Mouse (Mus musculus): ENCODE results near the gene Anxa9. TPM values are rescaled to one million over a fixed set of nuclear protein-coding genes. Genes with fewer than 3 reads are reported as not detected.

Anxa9 gene
- polyA plus RNA-seq, 2 experiments = 4.7 TPM

DNA sequence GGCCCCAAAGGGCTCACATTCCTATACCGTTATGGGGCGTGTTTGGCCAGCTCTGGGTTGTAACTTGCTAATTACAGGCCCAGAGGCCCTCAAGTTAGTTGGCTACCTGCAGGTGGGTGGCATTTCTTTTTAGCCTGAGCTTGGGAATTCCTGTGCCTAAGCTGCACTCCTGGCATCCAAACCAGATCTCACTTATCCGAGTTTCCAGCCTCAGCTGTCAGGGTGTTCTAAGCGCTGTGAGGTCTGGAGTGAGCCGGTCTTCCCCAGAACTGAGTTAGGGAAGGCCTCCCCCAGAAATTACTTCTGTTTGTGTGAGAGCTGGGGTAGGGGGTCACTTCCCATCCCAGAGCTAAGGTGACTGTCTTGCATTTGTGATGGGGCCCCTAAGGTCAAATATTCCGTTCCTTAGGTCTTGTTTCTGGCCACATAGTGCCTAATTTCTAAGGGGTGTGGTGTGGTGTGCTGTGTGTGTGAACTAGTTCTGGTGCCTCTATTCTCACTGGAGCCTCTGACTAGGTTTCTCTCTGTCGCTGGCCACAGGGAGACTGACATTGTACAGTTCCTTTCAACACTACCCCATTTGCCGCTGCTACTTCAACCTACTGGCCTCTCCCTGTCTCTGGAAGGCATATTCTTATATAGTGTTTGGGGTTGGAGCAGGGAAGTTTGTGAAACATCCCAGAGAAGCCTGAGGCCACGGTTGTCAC lies 9.0 kb upstream of the Anxa9 start:
- no peaks in the 10 kb centered on the region for H3K27me3 ChIP-seq (ENCODE audit: control insufficient read depth, insufficient read depth, low read length)
- no peaks in the 10 kb centered on the region for H3K9me3 ChIP-seq (ENCODE audit: control insufficient read depth, low read length)
- peak overlapping the region; percentile 94 for H3K4me3 ChIP-seq (replicated peaks; ENCODE audit: low read length)
- peak overlapping the region; percentile 84 for H3K4me2 ChIP-seq (replicated peaks; ENCODE audit: low read depth, low read length, severe bottlenecking)
- H3K9ac ChIP-seq (ENCODE audit: low read depth, low read length, severe bottlenecking) = peak overlapping the region; percentile 99
- H3K27ac ChIP-seq (replicated peaks; ENCODE audit: low read depth, low read length) = peak overlapping the region; percentile 97
- H3K4me1 ChIP-seq (ENCODE audit: control insufficient read depth, insufficient read depth, low read length) = peaks cover 23% of the 10 kb centered on the region
- DNase-seq (ENCODE audit: low spot score) = no peak
- 15% methylated on average over 9 of the region's 9 CpGs for WGBS
- no peak for ATAC-seq (ENCODE audit: low FRiP score, low read depth)
- no peak for TF ChIP-seq POLR2A (IDR thresholded peaks at IDR 0.05; ENCODE audit: borderline replicate concordance, extremely low read depth, insufficient read depth, insufficient read length)
- peaks cover 18% of the 10 kb centered on the region for H3K36me3 ChIP-seq (ENCODE audit: control insufficient read depth, insufficient read depth, low read length)

DNA sequence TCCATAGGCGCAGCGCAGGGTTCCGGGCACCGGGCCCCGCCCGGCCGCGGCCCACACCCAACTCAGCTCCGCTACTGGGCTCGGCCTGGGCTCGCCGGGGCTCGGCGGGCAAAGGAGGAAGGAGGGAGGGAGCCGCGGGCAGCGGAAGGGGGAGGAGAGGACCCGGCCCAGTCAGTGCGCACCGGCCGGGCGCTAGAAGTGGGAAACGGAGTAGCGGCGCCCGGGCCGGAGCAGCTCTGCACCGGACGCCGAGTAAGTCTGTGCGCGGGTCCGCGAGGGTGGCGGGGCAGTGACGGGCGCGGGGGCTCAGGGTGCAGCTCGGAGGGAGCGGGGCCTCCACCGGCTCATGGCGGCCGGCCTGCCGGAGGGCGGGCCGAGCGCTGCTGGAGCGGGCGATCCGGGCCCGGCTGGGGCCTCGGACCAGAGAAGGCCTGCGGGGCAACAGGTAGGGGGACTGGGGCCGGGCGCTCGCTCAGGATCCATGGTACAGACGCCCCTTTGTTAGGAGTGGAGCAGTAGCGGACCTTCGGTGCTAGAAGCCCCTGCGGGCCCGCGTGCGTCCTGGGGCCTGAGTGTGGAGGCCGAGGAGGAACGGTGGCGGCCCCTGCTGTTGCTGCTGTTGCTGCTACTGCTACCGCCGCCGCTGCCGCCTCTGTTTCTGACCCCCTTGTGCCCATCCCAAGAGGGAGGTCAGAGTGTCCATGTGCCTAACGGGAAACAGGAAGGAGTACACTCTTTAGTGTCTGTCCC lies 8.3 kb upstream of the Anxa9 start:
- H3K9ac ChIP-seq (ENCODE audit: low read depth, low read length, severe bottlenecking) = peak overlapping the region; percentile 99
- WGBS = 0% methylated on average over 29 of the region's 71 CpGs

DNA sequence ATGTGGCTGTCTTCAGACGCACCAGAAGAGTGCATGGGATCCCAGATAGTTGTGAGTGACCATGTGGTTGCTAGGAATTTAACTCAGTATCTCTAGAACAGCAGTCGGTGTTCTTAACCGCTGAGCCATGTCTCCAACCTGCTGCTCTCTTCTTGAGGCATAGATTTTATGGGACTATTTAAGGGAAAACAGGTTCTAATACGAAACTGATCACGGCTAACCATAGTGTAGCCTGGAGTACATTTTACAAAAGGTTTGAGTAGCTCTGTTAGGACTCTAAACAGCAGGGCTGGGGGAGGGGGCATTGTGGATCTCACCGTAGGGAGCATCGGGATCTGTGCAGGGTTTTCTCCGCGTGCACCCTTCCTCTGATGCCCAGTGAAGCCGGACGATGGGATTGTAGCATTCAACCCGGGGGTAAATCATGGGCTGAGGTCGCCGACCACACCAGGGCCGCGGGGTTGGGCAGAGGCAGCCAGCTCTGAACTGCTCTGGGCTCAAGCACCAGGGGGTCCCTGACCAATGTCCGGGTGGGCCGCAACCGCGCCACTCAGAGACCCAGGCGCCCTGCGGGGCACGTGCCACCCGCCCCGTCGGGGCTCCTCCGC lies 7.6 kb upstream of the Anxa9 start, which contains the start of gene Cers2:
Gene Cers2 (plus strand): TSS at position 306 of the 608 bp plus-strand sequence.
- peak within 1 kb of the TSS; percentile 84 for H3K4me2 ChIP-seq (replicated peaks; ENCODE audit: low read depth, low read length, severe bottlenecking)
- DNase-seq (ENCODE audit: low spot score) (peak; percentile 11), ATAC-seq (ENCODE audit: low FRiP score, low read depth) (peak; percentile 17)
- H3K4me1 ChIP-seq (ENCODE audit: control insufficient read depth, insufficient read depth, low read length) = peaks cover 23% of the 10 kb centered on the region
- peaks cover 4% of the 10 kb centered on the region; the same call in 1 of the 2 replicates for H3K36me3 ChIP-seq (ENCODE audit: control insufficient read depth, insufficient read depth, low read length)
- peak within 1 kb of the TSS; percentile 99 for H3K9ac ChIP-seq (ENCODE audit: low read depth, low read length, severe bottlenecking)
- H3K4me3 ChIP-seq (replicated peaks; ENCODE audit: low read length) = peak within 1 kb of the TSS; percentile 94
- no peaks in the 10 kb centered on the region for H3K9me3 ChIP-seq (ENCODE audit: control insufficient read depth, low read length)
- H3K27ac ChIP-seq (replicated peaks; ENCODE audit: low read depth, low read length) = peak within 1 kb of the TSS; percentile 97
- WGBS = 3% methylated on average over 27 of the region's 27 CpGs
- peak; percentile 49; the same call in 1 of the 2 replicates for TF ChIP-seq POLR2A (IDR thresholded peaks at IDR 0.05; ENCODE audit: borderline replicate concordance, extremely low read depth, insufficient read depth, insufficient read length)
- no peaks in the 10 kb centered on the region for H3K27me3 ChIP-seq (ENCODE audit: control insufficient read depth, insufficient read depth, low read length)

More for the DNA sequence above, 8.3 kb upstream of the Anxa9 start:
- no peaks in the 10 kb centered on the region for H3K27me3 ChIP-seq (ENCODE audit: control insufficient read depth, insufficient read depth, low read length)
- peaks cover 23% of the 10 kb centered on the region for H3K4me1 ChIP-seq (ENCODE audit: control insufficient read depth, insufficient read depth, low read length)
- peak overlapping the region; percentile 97 for H3K27ac ChIP-seq (replicated peaks; ENCODE audit: low read depth, low read length)
- peak; percentile 30; the same call in 1 of the 2 replicates for TF ChIP-seq POLR2A (IDR thresholded peaks at IDR 0.05; ENCODE audit: borderline replicate concordance, extremely low read depth, insufficient read depth, insufficient read length)
- H3K36me3 ChIP-seq (ENCODE audit: control insufficient read depth, insufficient read depth, low read length) = peaks cover 10% of the 10 kb centered on the region
- H3K4me2 ChIP-seq (replicated peaks; ENCODE audit: low read depth, low read length, severe bottlenecking) = peak overlapping the region; percentile 84
- H3K4me3 ChIP-seq (replicated peaks; ENCODE audit: low read length) = peak overlapping the region; percentile 94
- DNase-seq (ENCODE audit: low spot score) (peak; percentile 85), ATAC-seq (ENCODE audit: low FRiP score, low read depth) (peak; percentile 94)
- H3K9me3 ChIP-seq (ENCODE audit: control insufficient read depth, low read length) = no peaks in the 10 kb centered on the region

DNA sequence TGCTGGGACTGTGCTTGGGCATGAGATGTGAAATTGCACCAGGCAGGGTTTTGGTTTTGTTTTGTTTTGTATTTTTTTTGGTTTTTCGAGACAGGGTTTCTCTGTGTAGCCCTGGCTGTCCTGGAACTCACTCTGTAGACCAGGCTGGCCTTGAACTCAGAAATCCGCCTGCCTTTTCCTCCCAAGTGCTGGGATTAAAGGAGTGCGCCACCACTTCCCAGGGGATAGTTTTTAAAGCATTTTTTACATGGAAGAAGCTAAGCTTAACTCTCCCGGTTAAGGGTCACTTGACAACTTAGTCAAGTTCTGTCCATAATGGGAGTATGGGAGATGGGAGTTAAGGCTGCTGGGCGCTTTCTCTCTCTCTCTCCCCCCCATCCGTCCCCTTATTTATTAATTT lies 7.1 kb upstream of the Anxa9 start:
- TF ChIP-seq POLR2A (IDR thresholded peaks at IDR 0.05; ENCODE audit: borderline replicate concordance, extremely low read depth, insufficient read depth, insufficient read length) = no peak
- ATAC-seq (ENCODE audit: low FRiP score, low read depth) (no peak), DNase-seq (ENCODE audit: low spot score) (no peak)
- Histone ChIP-seq H3K27me3 (ENCODE audit: control insufficient read depth, insufficient read depth, low read length) (no peaks in the 10 kb centered on the region), H3K27ac (replicated peaks; ENCODE audit: low read depth, low read length) (no peak overlapping the region), H3K36me3 (ENCODE audit: control insufficient read depth, insufficient read depth, low read length) (peaks cover 4% of the 10 kb centered on the region; the same call in 1 of the 2 replicates), H3K4me3 (replicated peaks; ENCODE audit: low read length) (peak overlapping the region; percentile 94), H3K4me2 (replicated peaks; ENCODE audit: low read depth, low read length, severe bottlenecking) (peak overlapping the region; percentile 84; the same call in 1 of the 2 replicates), H3K9ac (ENCODE audit: low read depth, low read length, severe bottlenecking) (peak overlapping the region; percentile 99), H3K9me3 (ENCODE audit: control insufficient read depth, low read length) (no peaks in the 10 kb centered on the region), H3K4me1 (ENCODE audit: control insufficient read depth, insufficient read depth, low read length) (peaks cover 23% of the 10 kb centered on the region)
- 64% methylated on average over 6 of the region's 6 CpGs for WGBS

DNA sequence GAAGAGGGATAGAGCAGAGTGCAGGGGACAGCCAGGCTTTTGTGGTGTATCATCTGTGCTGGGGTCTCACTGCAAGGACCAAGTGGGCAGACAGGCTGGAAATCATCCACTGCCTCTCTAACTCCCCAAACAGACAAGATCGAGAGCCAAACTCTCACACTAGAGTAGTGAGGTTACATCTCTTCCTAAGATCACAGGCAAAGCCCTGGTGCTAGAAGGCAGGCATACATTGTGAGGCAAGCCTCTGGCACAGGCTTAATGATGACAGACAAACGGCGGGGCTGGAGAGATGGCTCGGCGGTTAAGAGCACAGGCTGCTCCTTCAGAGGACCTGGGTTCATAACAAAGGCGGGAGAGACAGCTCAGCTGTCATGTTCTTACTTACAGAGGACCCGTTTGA lies 6.5 kb upstream of the Anxa9 start:
- DNase-seq (ENCODE audit: low spot score) = no peak
- Histone ChIP-seq H3K27ac (replicated peaks; ENCODE audit: low read depth, low read length) (no peak overlapping the region), H3K9me3 (ENCODE audit: control insufficient read depth, low read length) (no peaks in the 10 kb centered on the region), H3K4me3 (replicated peaks; ENCODE audit: low read length) (no peak overlapping the region), H3K4me2 (replicated peaks; ENCODE audit: low read depth, low read length, severe bottlenecking) (no peak overlapping the region), H3K36me3 (ENCODE audit: control insufficient read depth, insufficient read depth, low read length) (peaks cover under 1% of the 10 kb centered on the region; the same call in 1 of the 2 replicates), H3K4me1 (ENCODE audit: control insufficient read depth, insufficient read depth, low read length) (peaks cover 19% of the 10 kb centered on the region), H3K27me3 (ENCODE audit: control insufficient read depth, insufficient read depth, low read length) (no peaks in the 10 kb centered on the region), H3K9ac (ENCODE audit: low read depth, low read length, severe bottlenecking) (no peak overlapping the region)
- WGBS = 37% methylated on average over 7 of the region's 7 CpGs
- no peak for ATAC-seq (ENCODE audit: low FRiP score, low read depth)
- TF ChIP-seq POLR2A (IDR thresholded peaks at IDR 0.05; ENCODE audit: borderline replicate concordance, extremely low read depth, insufficient read depth, insufficient read length) = no peak
